12 mouse cellular contexts compared by ENCODE assay signal in genomic region chr9:66179795-66180194, GRCm38 (mm10). TPM values are rescaled to one million over a fixed set of nuclear protein-coding genes. Genes with fewer than 3 reads are reported as not detected.
DNase-seq lines count a peak whose midpoint lies in the region; ATAC-seq and TF ChIP-seq lines count a peak whose summit lies in the region.
"Had no signal": no experiment of that assay in that cellular context is flagged by ENCODE, and none has a peak within 500 bp of the region (broad histone marks: within the 10 kb centered on the region; RNA-seq: fewer than 3 reads in every experiment).

No protein-coding gene starts in this region.

- WGBS in heart, embryonic 13.5 days, result 32% methylated on average over 6 of the region's 6 CpGs
- WGBS in liver, postnatal 0 days (ENCODE audit: insufficient replicate concordance), result 42% methylated on average over 6 of the region's 6 CpGs

- TF ChIP-seq CTCF in gastrocnemius, adult 2 months (IDR thresholded peaks at IDR 0.05), result no peak
- TF ChIP-seq CTCF in liver, postnatal 0 days (IDR thresholded peaks at IDR 0.05; ENCODE audit: low read depth), result no peak

- H3K9ac ChIP-seq in heart, embryonic 13.5 days, result no peak overlapping the region
- H3K9ac ChIP-seq in liver, postnatal 0 days (replicated peaks), result peak overlapping the region; percentile 38; the same call in 1 of the 2 replicates
- H3K9ac ChIP-seq: forebrain, postnatal 0 days; neural tube, embryonic 13.5 days had no signal

- H3K9me3 ChIP-seq in heart, embryonic 13.5 days, result no peaks in the 10 kb centered on the region
- H3K9me3 ChIP-seq in liver, postnatal 0 days (ENCODE audit: low read length), result no peaks in the 10 kb centered on the region
- H3K9me3 ChIP-seq: neural tube, embryonic 13.5 days had no signal

- no peak overlapping the region for H3K4me3 ChIP-seq in gastrocnemius, adult 2 months
- no peak overlapping the region for H3K4me3 ChIP-seq in heart, embryonic 13.5 days
- H3K4me3 ChIP-seq in liver, postnatal 0 days (ENCODE audit: low read depth, low read length), result no peak overlapping the region
- H3K4me3 ChIP-seq: neural tube, embryonic 13.5 days had no signal

- DNase-seq in gastrocnemius, adult 2 months, result peak; percentile 64
- no peak for DNase-seq in gastrocnemius, postnatal 14 days
- DNase-seq in liver, postnatal 0 days, result peak; percentile 76
- peak; percentile 53 to 72 for DNase-seq in spleen, postnatal 36 days (ENCODE audit: low spot score in 2 of 2)
- no peak for DNase-seq in thymus, postnatal 10 days (ENCODE audit: low spot score in 2 of 2)
- DNase-seq in ovary, postnatal 36 days (ENCODE audit: low spot score), result no peak
- DNase-seq in cerebellum, adult 9-10 months, result no peak
- DNase-seq: forebrain, postnatal 0 days; layer of hippocampus, adult 9-11 months had no signal

- H3K27ac ChIP-seq in gastrocnemius, adult 2 months, result peak overlapping the region; percentile 94
- no peak overlapping the region for H3K27ac ChIP-seq in heart, embryonic 13.5 days (replicated peaks)
- peak overlapping the region; percentile 95 for H3K27ac ChIP-seq in liver, postnatal 0 days (ENCODE audit: low read depth)
- H3K27ac ChIP-seq: macrophage; neural tube, embryonic 13.5 days had no signal

- H3K4me2 ChIP-seq in heart, embryonic 13.5 days, result 0 out of 2 replicates have a peak overlapping the region, but pooled peaks have one; percentile 3
- H3K4me2 ChIP-seq in liver, postnatal 0 days (ENCODE audit: low read depth, low read length), result peak overlapping the region; percentile 34; the same call in 1 of the 2 replicates
- H3K4me2 ChIP-seq: neural tube, embryonic 13.5 days had no signal

- no peak for ATAC-seq in heart, embryonic 13.5 days (ENCODE audit: extremely low read depth, insufficient number of reproducible peaks, low FRiP score, low TSS enrichment)
- peak; percentile 76 for ATAC-seq in liver, postnatal 0 days
- ATAC-seq: forebrain, postnatal 0 days had no signal

- no peaks in the 10 kb centered on the region for H3K27me3 ChIP-seq in heart, embryonic 13.5 days (replicated peaks)
- H3K27me3 ChIP-seq in liver, postnatal 0 days (ENCODE audit: insufficient read depth, low read length), result no peaks in the 10 kb centered on the region
- H3K27me3 ChIP-seq: neural tube, embryonic 13.5 days had no signal

- no peaks in the 10 kb centered on the region for H3K36me3 ChIP-seq in heart, embryonic 13.5 days
- H3K36me3 ChIP-seq in liver, postnatal 0 days (replicated peaks; ENCODE audit: insufficient read depth, low read length), result no peaks in the 10 kb centered on the region; the same call in 1 of the 2 replicates
- H3K36me3 ChIP-seq: neural tube, embryonic 13.5 days had no signal

- intact Hi-C loops in gastrocnemius, adult 2 months (cut with DNase I), result loop anchor here (5.0 kb wide), 1 partner anchor 1058 kb away; no protein-coding TSS in a partner anchor
- intact Hi-C loops in gastrocnemius, postnatal 14 days (cut with DNase I; ENCODE audit: low total_unique reads), result no loop called here

- TF ChIP-seq EP300 in liver, postnatal 0 days (IDR thresholded peaks at IDR 0.05; ENCODE audit: low read depth), result peak; percentile 95

- H3K4me1 ChIP-seq in heart, embryonic 13.5 days, result peaks cover 34% of the 10 kb centered on the region
- peaks cover 87% of the 10 kb centered on the region for H3K4me1 ChIP-seq in liver, postnatal 0 days (ENCODE audit: insufficient read depth)
- H3K4me1 ChIP-seq: neural tube, embryonic 13.5 days had no signal

RNA-seq across cellular contexts. Expression of gene Dapk2, which starts 21.8 kb away (rescaled TPM):
- total RNA-seq in gastrocnemius, adult 2 months (2021), result 10 to 100 TPM; 24.2 to 38.4 TPM
- total RNA-seq in gastrocnemius, postnatal 14 days (2021), result 10 to 100 TPM; 19.7 to 22.2 TPM
- polyA plus RNA-seq in heart, embryonic 13.5 days (2015; fragmentation: Nextera tagmentation; extraction: Ambion mirVana), result 4.5 and 4.6 TPM in 2 replicates
- 21.6 and 23.4 TPM in 2 replicates for polyA plus RNA-seq in liver, postnatal 0 days (2015; fragmentation: Nextera tagmentation; extraction: Ambion mirVana)

RNA-seq across cellular contexts. Expression of gene Ciao2a, which starts 53.4 kb away (rescaled TPM):
- total RNA-seq in gastrocnemius, adult 2 months (2021), result 10 to 100 TPM; 43.7 to 52.9 TPM
- 10 to 100 TPM; 35.7 to 38.3 TPM for total RNA-seq in gastrocnemius, postnatal 14 days (2021)
- 152 and 172 TPM in 2 replicates for polyA plus RNA-seq in heart, embryonic 13.5 days (2015; fragmentation: Nextera tagmentation; extraction: Ambion mirVana)
- 122 and 133 TPM in 2 replicates for polyA plus RNA-seq in liver, postnatal 0 days (2015; fragmentation: Nextera tagmentation; extraction: Ambion mirVana)

RNA-seq across cellular contexts. Expression of gene Snx1, which starts 53.4 kb away (rescaled TPM):
- total RNA-seq in gastrocnemius, adult 2 months (2021), result 10 to 100 TPM; 10.9 to 16.0 TPM
- 10 to 100 TPM; 23.8 to 24.0 TPM for total RNA-seq in gastrocnemius, postnatal 14 days (2021)
- polyA plus RNA-seq in heart, embryonic 13.5 days (2015; fragmentation: Nextera tagmentation; extraction: Ambion mirVana), result 59.6 and 65.8 TPM in 2 replicates
- polyA plus RNA-seq in liver, postnatal 0 days (2015; fragmentation: Nextera tagmentation; extraction: Ambion mirVana), result 30.4 and 34.5 TPM in 2 replicates

Comparison
In these comparisons a context has a peak if more than half of its experiments do, and no peak if none do; other contexts are left out.
1. DNase-seq: peak in gastrocnemius, adult 2 months (single experiment), liver, postnatal 0 days (single experiment) and spleen, postnatal 36 days (2 of 2); none in gastrocnemius, postnatal 14 days (single experiment), thymus, postnatal 10 days (0 of 2), ovary, postnatal 36 days (single experiment) and cerebellum, adult 9-10 months (single experiment).